ENCODE assay signal across 10 mouse cellular contexts in the genomic region with DNA sequence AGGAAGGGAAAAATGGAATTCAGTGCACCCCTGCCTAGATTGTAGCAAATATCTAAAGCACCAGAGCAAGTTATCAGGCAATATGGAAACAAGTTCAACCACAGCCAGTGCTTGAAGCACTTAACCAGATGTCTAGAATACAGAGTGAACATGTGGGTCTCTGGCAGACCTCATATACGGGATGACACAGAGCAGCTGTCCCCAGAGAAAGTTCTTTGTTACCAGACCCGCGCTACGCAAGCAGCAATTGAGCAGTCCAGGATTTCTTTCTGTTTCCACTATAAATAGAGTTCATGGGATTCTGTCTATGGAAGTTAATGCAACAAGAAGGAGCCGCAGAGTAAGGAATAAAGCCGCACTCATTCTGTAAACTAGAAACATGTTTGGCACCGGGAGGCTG. TPM values are rescaled to one million over a fixed set of nuclear protein-coding genes. Genes with fewer than 3 reads are reported as not detected.
A peak's percentile ranks its signal among the peaks of the same experiment; 100 is the strongest.
DNase-seq lines count a peak whose midpoint lies in the region; ATAC-seq and TF ChIP-seq lines count a peak whose summit lies in the region.
"Had no signal": no experiment of that assay in that cellular context is flagged by ENCODE, and none has a peak within 500 bp of the region (broad histone marks: within the 10 kb centered on the region; RNA-seq: fewer than 3 reads in every experiment).

No protein-coding gene starts in this region.

- intact Hi-C loops in left cerebral cortex, postnatal 36 days (cut with DNase I), result loop anchor here (5.0 kb wide), 3 partner anchors 39 to 204 kb away; partner anchors contain the start of gene Slc4a4

- H3K27me3 ChIP-seq in kidney, embryonic 15.5 days, result no peaks in the 10 kb centered on the region
- no peaks in the 10 kb centered on the region for H3K27me3 ChIP-seq in embryonic facial prominence, embryonic 14.5 days (replicated peaks; ENCODE audit: control insufficient read depth, insufficient read depth, low read length)
- H3K27me3 ChIP-seq in intestine, postnatal 0 days (replicated peaks; ENCODE audit: control insufficient read depth, insufficient read depth, low read length), result no peaks in the 10 kb centered on the region
- H3K27me3 ChIP-seq: hindbrain, embryonic 15.5 days had no signal

- H3K4me3 ChIP-seq in kidney, embryonic 15.5 days (replicated peaks), result no peak overlapping the region
- H3K4me3 ChIP-seq in brown adipose tissue, adult 24 weeks (ENCODE audit: insufficient read depth, low read depth, low read length), result no peak overlapping the region
- H3K4me3 ChIP-seq in embryonic facial prominence, embryonic 14.5 days (ENCODE audit: low read depth, low read length), result no peak overlapping the region
- H3K4me3 ChIP-seq in intestine, postnatal 0 days (ENCODE audit: low read depth, low read length), result no peak overlapping the region
- H3K4me3 ChIP-seq: hindbrain, embryonic 15.5 days had no signal

- no peaks in the 10 kb centered on the region for H3K36me3 ChIP-seq in kidney, embryonic 15.5 days
- no peaks in the 10 kb centered on the region for H3K36me3 ChIP-seq in embryonic facial prominence, embryonic 14.5 days (ENCODE audit: control insufficient read depth, insufficient read depth, low read length)
- no peaks in the 10 kb centered on the region for H3K36me3 ChIP-seq in intestine, postnatal 0 days (ENCODE audit: control insufficient read depth, insufficient read depth)
- H3K36me3 ChIP-seq: hindbrain, embryonic 15.5 days had no signal

- peaks cover 33% of the 10 kb centered on the region for H3K4me1 ChIP-seq in kidney, embryonic 15.5 days
- H3K4me1 ChIP-seq in brown adipose tissue, adult 24 weeks (ENCODE audit: control insufficient read depth, insufficient read depth, insufficient read length, low read length), result peaks cover 18% of the 10 kb centered on the region
- H3K4me1 ChIP-seq in embryonic facial prominence, embryonic 14.5 days (ENCODE audit: control insufficient read depth, insufficient read depth, low read length), result peaks cover 25% of the 10 kb centered on the region
- H3K4me1 ChIP-seq in intestine, postnatal 0 days (replicated peaks; ENCODE audit: control insufficient read depth, insufficient read depth, low read length), result peaks cover 16% of the 10 kb centered on the region

- DNase-seq in kidney, adult 8-10 months, result no peak
- peak; percentile 88 for DNase-seq in embryonic facial prominence, embryonic 14.5 days (ENCODE audit: low spot score)
- DNase-seq in left cerebral cortex, postnatal 36 days (ENCODE audit: low spot score in 2 of 2), result no peak
- DNase-seq: cerebellum, adult 11 months had no signal

- H3K4me2 ChIP-seq in kidney, embryonic 15.5 days, result no peak overlapping the region
- peak overlapping the region; percentile 31 for H3K4me2 ChIP-seq in embryonic facial prominence, embryonic 14.5 days (ENCODE audit: low read depth, low read length)
- peak overlapping the region; percentile 21; the same call in 1 of the 2 replicates for H3K4me2 ChIP-seq in intestine, postnatal 0 days (replicated peaks; ENCODE audit: low read depth)

- no peak for ATAC-seq in kidney, embryonic 15.5 days (replicated peaks; ENCODE audit: low FRiP score)
- ATAC-seq in embryonic facial prominence, embryonic 14.5 days (ENCODE audit: low read depth), result peak; percentile 39; the same call in 1 of the 2 replicates
- ATAC-seq in intestine, postnatal 0 days, result no peak
- no peak for ATAC-seq in erythroid progenitor cell, adult 5-6 weeks (replicated peaks; ENCODE audit: low FRiP score, poor library complexity, severe bottlenecking)

- no peaks in the 10 kb centered on the region for H3K9me3 ChIP-seq in kidney, embryonic 15.5 days (replicated peaks)
- H3K9me3 ChIP-seq in embryonic facial prominence, embryonic 14.5 days (ENCODE audit: control insufficient read depth, low read length), result no peaks in the 10 kb centered on the region
- no peaks in the 10 kb centered on the region for H3K9me3 ChIP-seq in intestine, postnatal 0 days (ENCODE audit: control insufficient read depth)
- H3K9me3 ChIP-seq: hindbrain, embryonic 15.5 days had no signal

- H3K27ac ChIP-seq in kidney, embryonic 15.5 days, result 0 out of 2 replicates have a peak overlapping the region, but pooled peaks have one; percentile 7
- peak overlapping the region; percentile 26 for H3K27ac ChIP-seq in brown adipose tissue, adult 24 weeks (replicated peaks; ENCODE audit: low read depth, low read length)
- H3K27ac ChIP-seq in embryonic facial prominence, embryonic 14.5 days (replicated peaks; ENCODE audit: low read depth, low read length), result no peak overlapping the region
- H3K27ac ChIP-seq in intestine, postnatal 0 days (ENCODE audit: low read depth, low read length), result no peak overlapping the region
- H3K27ac ChIP-seq: hindbrain, embryonic 15.5 days; macrophage had no signal

- no peak overlapping the region for H3K9ac ChIP-seq in kidney, embryonic 15.5 days
- H3K9ac ChIP-seq in embryonic facial prominence, embryonic 14.5 days (ENCODE audit: low read depth, low read length), result no peak overlapping the region
- H3K9ac ChIP-seq in intestine, postnatal 0 days (ENCODE audit: low read depth, low read length), result no peak overlapping the region
- H3K9ac ChIP-seq: hindbrain, embryonic 15.5 days had no signal

- 56% methylated on average over 7 of the region's 7 CpGs for WGBS in kidney, embryonic 15.5 days
- WGBS in embryonic facial prominence, embryonic 14.5 days, result 28% methylated on average over 7 of the region's 7 CpGs
- WGBS in intestine, postnatal 0 days, result 59% methylated on average over 7 of the region's 7 CpGs

- TF ChIP-seq CTCF in intestine, postnatal 0 days (IDR thresholded peaks at IDR 0.05; ENCODE audit: low read depth), result no peak

RNA-seq across cellular contexts. Expression of gene Slc4a4, which starts 46.8 kb away (rescaled TPM):
- polyA plus RNA-seq in kidney, embryonic 15.5 days (2015; fragmentation: Nextera tagmentation; extraction: Ambion mirVana), result 8.1 and 8.4 TPM in 2 replicates
- 24.9 and 49.3 TPM in 2 replicates for polyA plus RNA-seq in brown adipose tissue, adult 24 weeks (2012; ENCODE audit: insufficient read depth, insufficient read length, missing spikeins)
- 4.0 and 4.5 TPM in 2 replicates for polyA plus RNA-seq in embryonic facial prominence, embryonic 14.5 days (2014; fragmentation: Nextera tagmentation; extraction: Ambion mirVana)
- 4.6 and 5.4 TPM in 2 replicates for polyA plus RNA-seq in intestine, postnatal 0 days (2015; fragmentation: Nextera tagmentation; extraction: Ambion mirVana)
- total RNA-seq in erythroid progenitor cell, adult 5-6 weeks (2015; ENCODE audit: low replicate concordance), result not detected in 2 replicates
- not detected in 2 replicates for total RNA-seq in erythroid progenitor cell, adult 5-6 weeks (2017; ENCODE audit: low replicate concordance)
- 100 to 1,000 TPM; 100 to 126 TPM for total RNA-seq in left cerebral cortex, postnatal 36 days (2021)
- polyA plus RNA-seq: macrophage had no signal

Comparison
In these comparisons a context has a peak if more than half of its experiments do, and no peak if none do; other contexts are left out.
1. H3K27ac ChIP-seq: peak in kidney, embryonic 15.5 days (single experiment) and brown adipose tissue, adult 24 weeks (single experiment); none in embryonic facial prominence, embryonic 14.5 days (single experiment) and intestine, postnatal 0 days (single experiment).